Mouse (Mus musculus): ENCODE measurements around the gene Fktn. TPM values are rescaled to one million over a fixed set of nuclear protein-coding genes. Genes with fewer than 3 reads are reported as not detected.
"Not testable (repeated sequence)": the region's sequence is repeated elsewhere in the genome, so short reads cannot be mapped to it uniquely, and the experiment has no call there.

Gene Fktn
- polyA plus RNA-seq, 1 experiment from 2014 or later: 14.8 TPM

GRCm38 (mm10) chr4:53726100-53726499 lies 12.3 kb downstream of the Fktn start:
- H3K27ac ChIP-seq; H3K9me3 ChIP-seq; H3K4me1 ChIP-seq; H3K36me3 ChIP-seq; H3K4me3 ChIP-seq (replicated peaks); H3K27me3 ChIP-seq (replicated peaks); ATAC-seq (ENCODE audit: insufficient read depth, low FRiP score, low read depth); H3K4me2 ChIP-seq; H3K9ac ChIP-seq: not testable (repeated sequence)
- 94% methylated on average over 2 of the region's 2 CpGs for WGBS

- H3K4me1 ChIP-seq: no peaks in the 10 kb centered on the region
- no peak overlapping the region for H3K4me3 ChIP-seq (replicated peaks)
- WGBS: 95% methylated on average over 1 of the region's 1 CpGs
- H3K27me3 ChIP-seq (replicated peaks): no peaks in the 10 kb centered on the region
- H3K9me3 ChIP-seq: no peaks in the 10 kb centered on the region
- H3K9ac ChIP-seq: no peak overlapping the region
- peaks cover 4% of the 10 kb centered on the region; the same call in 1 of the 2 replicates for H3K36me3 ChIP-seq
- no peak for ATAC-seq (ENCODE audit: insufficient read depth, low FRiP score, low read depth)
- H3K27ac ChIP-seq: no peak overlapping the region
- no peak overlapping the region for H3K4me2 ChIP-seq
Observed at GRCm38 (mm10) chr4:53728121-53728520, 14.3 kb downstream of the Fktn start.

GRCm38 (mm10) chr4:53738956-53739616 lies 25.3 kb downstream of the Fktn start:
- WGBS: 42% methylated on average over 6 of the region's 6 CpGs
- no peak for ATAC-seq (ENCODE audit: insufficient read depth, low FRiP score, low read depth)

GRCm38 (mm10) chr4:53749831-53750230 lies 36.0 kb downstream of the Fktn start:
- H3K36me3 ChIP-seq: peaks cover 6% of the 10 kb centered on the region; the same call in 1 of the 2 replicates
- no peak overlapping the region for H3K4me2 ChIP-seq
- H3K4me3 ChIP-seq (replicated peaks): no peak overlapping the region
- no peak for ATAC-seq (ENCODE audit: insufficient read depth, low FRiP score, low read depth)
- no peaks in the 10 kb centered on the region for H3K9me3 ChIP-seq
- H3K4me1 ChIP-seq: no peaks in the 10 kb centered on the region
- no peak overlapping the region for H3K9ac ChIP-seq
- H3K27me3 ChIP-seq (replicated peaks): no peaks in the 10 kb centered on the region
- H3K27ac ChIP-seq: no peak overlapping the region

More at GRCm38 (mm10) chr4:53738956-53739616, 25.3 kb downstream of the Fktn start:
- H3K27ac ChIP-seq: no peak overlapping the region
- no peaks in the 10 kb centered on the region for H3K9me3 ChIP-seq
- 0 out of 2 replicates have a peak, but pooled peaks cover 3% of the 10 kb centered on the region for H3K36me3 ChIP-seq
- H3K4me2 ChIP-seq: no peak overlapping the region
- no peak overlapping the region for H3K4me3 ChIP-seq (replicated peaks)
- H3K4me1 ChIP-seq: no peaks in the 10 kb centered on the region
- no peaks in the 10 kb centered on the region for H3K27me3 ChIP-seq (replicated peaks)
- H3K9ac ChIP-seq: no peak overlapping the region

- Histone ChIP-seq H3K9ac (no peak overlapping the region), H3K4me1 (no peaks in the 10 kb centered on the region), H3K4me2 (no peak overlapping the region), H3K27me3 (replicated peaks) (no peaks in the 10 kb centered on the region), H3K36me3 (peaks cover 6% of the 10 kb centered on the region; the same call in 1 of the 2 replicates), H3K27ac (no peak overlapping the region; the same call in 1 of the 2 replicates), H3K9me3 (no peaks in the 10 kb centered on the region), H3K4me3 (replicated peaks) (no peak overlapping the region)
- ATAC-seq (ENCODE audit: insufficient read depth, low FRiP score, low read depth): peak; percentile 56; the same call in 1 of the 2 replicates
- 60% methylated on average over 16 of the region's 16 CpGs for WGBS
Observed at GRCm38 (mm10) chr4:53750391-53751120, 36.8 kb downstream of the Fktn start.

- ATAC-seq (ENCODE audit: insufficient read depth, low FRiP score, low read depth): no peak
Observed at GRCm38 (mm10) chr4:53757030-53757429, 43.2 kb downstream of the Fktn start.

GRCm38 (mm10) chr4:53758764-53759163 lies 45.0 kb downstream of the Fktn start:
- Histone ChIP-seq H3K9me3 (no peaks in the 10 kb centered on the region), H3K27ac (no peak overlapping the region), H3K4me2 (no peak overlapping the region), H3K9ac (no peak overlapping the region), H3K27me3 (replicated peaks) (no peaks in the 10 kb centered on the region), H3K4me3 (replicated peaks) (no peak overlapping the region), H3K4me1 (no peaks in the 10 kb centered on the region), H3K36me3 (no peaks in the 10 kb centered on the region; the same call in 1 of the 2 replicates)
- ATAC-seq (ENCODE audit: insufficient read depth, low FRiP score, low read depth): no peak
- 87% methylated on average over 4 of the region's 4 CpGs for WGBS

More at GRCm38 (mm10) chr4:53757030-53757429, 43.2 kb downstream of the Fktn start:
- H3K27ac ChIP-seq: no peak overlapping the region
- H3K36me3 ChIP-seq: no peaks in the 10 kb centered on the region; the same call in 1 of the 2 replicates
- no peak overlapping the region for H3K9ac ChIP-seq
- H3K4me1 ChIP-seq: no peaks in the 10 kb centered on the region
- H3K4me3 ChIP-seq (replicated peaks): no peak overlapping the region
- H3K27me3 ChIP-seq (replicated peaks): no peaks in the 10 kb centered on the region
- H3K4me2 ChIP-seq: no peak overlapping the region
- no peaks in the 10 kb centered on the region for H3K9me3 ChIP-seq

GRCm38 (mm10) chr4:53759678-53760077 lies 45.9 kb downstream of the Fktn start:
- no peaks in the 10 kb centered on the region for H3K27me3 ChIP-seq (replicated peaks)
- H3K4me3 ChIP-seq (replicated peaks): no peak overlapping the region
- ATAC-seq (ENCODE audit: insufficient read depth, low FRiP score, low read depth): no peak
- H3K9me3 ChIP-seq: no peaks in the 10 kb centered on the region
- no peak overlapping the region for H3K9ac ChIP-seq
- H3K36me3 ChIP-seq: no peaks in the 10 kb centered on the region; the same call in 1 of the 2 replicates
- H3K4me2 ChIP-seq: no peak overlapping the region
- 94% methylated on average over 3 of the region's 3 CpGs for WGBS
- H3K27ac ChIP-seq: no peak overlapping the region
- H3K4me1 ChIP-seq: no peaks in the 10 kb centered on the region

- H3K4me1 ChIP-seq: no peaks in the 10 kb centered on the region
- no peak overlapping the region for H3K4me2 ChIP-seq
- H3K27me3 ChIP-seq (replicated peaks): no peaks in the 10 kb centered on the region
- H3K4me3 ChIP-seq (replicated peaks): no peak overlapping the region
- H3K9ac ChIP-seq: no peak overlapping the region
- WGBS: 68% methylated on average over 3 of the region's 3 CpGs
- no peak for ATAC-seq (ENCODE audit: insufficient read depth, low FRiP score, low read depth)
- H3K36me3 ChIP-seq: no peaks in the 10 kb centered on the region; the same call in 1 of the 2 replicates
- H3K27ac ChIP-seq: no peak overlapping the region
- H3K9me3 ChIP-seq: no peaks in the 10 kb centered on the region
Observed at GRCm38 (mm10) chr4:53762501-53762900, 48.7 kb downstream of the Fktn start.

- no peak for ATAC-seq (ENCODE audit: insufficient read depth, low FRiP score, low read depth)
- H3K4me2 ChIP-seq: no peak overlapping the region
- peaks cover 6% of the 10 kb centered on the region; the same call in 1 of the 2 replicates for H3K27me3 ChIP-seq (replicated peaks)
- H3K27ac ChIP-seq: no peak overlapping the region
- H3K4me3 ChIP-seq (replicated peaks): no peak overlapping the region
- H3K4me1 ChIP-seq: no peaks in the 10 kb centered on the region
- no peak overlapping the region for H3K9ac ChIP-seq
- WGBS: 38% methylated on average over 6 of the region's 6 CpGs
- H3K9me3 ChIP-seq: no peaks in the 10 kb centered on the region
- no peaks in the 10 kb centered on the region for H3K36me3 ChIP-seq
Observed at GRCm38 (mm10) chr4:53770958-53771735, 57.3 kb downstream of the Fktn start.

GRCm38 (mm10) chr4:53772004-53772403 lies 58.2 kb downstream of the Fktn start:
- Histone ChIP-seq H3K9ac (no peak overlapping the region), H3K4me2 (no peak overlapping the region), H3K27me3 (replicated peaks) (peaks cover 14% of the 10 kb centered on the region; the same call in 1 of the 2 replicates), H3K36me3 (no peaks in the 10 kb centered on the region), H3K27ac (no peak overlapping the region), H3K9me3 (no peaks in the 10 kb centered on the region), H3K4me3 (replicated peaks) (no peak overlapping the region), H3K4me1 (no peaks in the 10 kb centered on the region)
- ATAC-seq (ENCODE audit: insufficient read depth, low FRiP score, low read depth): no peak
- whole genome bisulfite sequencing: 79% methylated on average over 5 of the region's 5 CpGs

Measured in stomach, embryonic 15.5 days (tissue).